Mouse (Mus musculus): ENCODE data around the gene Shroom3. TPM values are rescaled to one million over a fixed set of nuclear protein-coding genes. Genes with fewer than 3 reads are reported as not detected.

Gene Shroom3
- polyA plus RNA-seq, 1 experiment from 2014 or later = 15.2 TPM

DNA sequence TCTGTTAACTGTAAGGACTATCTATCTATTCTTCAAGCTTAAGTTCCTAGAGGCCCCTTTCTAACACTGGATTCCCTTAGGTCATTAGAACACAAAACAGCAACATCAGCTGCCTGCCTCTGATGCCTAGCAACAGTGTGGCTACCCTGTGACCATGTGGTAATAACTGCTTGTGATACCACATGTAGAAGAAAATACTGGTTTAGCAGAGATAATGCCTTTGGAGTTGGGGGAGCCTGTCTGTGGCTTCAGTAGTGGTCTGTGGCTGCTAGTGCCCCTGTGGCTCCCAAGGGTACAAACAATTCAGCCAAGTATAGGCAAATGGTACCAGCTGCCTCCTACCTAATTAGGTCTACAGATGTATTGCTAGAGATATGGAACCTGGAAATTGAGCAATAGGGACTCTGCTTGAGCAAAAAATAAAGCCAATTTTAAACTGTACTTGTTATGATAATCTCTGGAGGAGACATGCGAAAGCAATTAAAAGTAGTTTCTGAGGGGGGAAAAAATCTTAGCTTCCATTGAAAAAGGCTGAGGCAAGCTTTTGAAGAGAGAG lies 213.6 kb downstream of the Shroom3 start:
- 62% methylated on average over 1 of the region's 1 CpGs for WGBS
- Histone ChIP-seq H3K4me2 (ENCODE audit: low read depth, low read length, severe bottlenecking) (no peak overlapping the region), H3K4me1 (replicated peaks; ENCODE audit: control insufficient read depth, insufficient read depth, low read length) (peaks cover 22% of the 10 kb centered on the region; the same call in 1 of the 2 replicates), H3K9ac (ENCODE audit: low read length) (no peak overlapping the region), H3K27ac (ENCODE audit: low read depth, low read length) (no peak overlapping the region), H3K9me3 (ENCODE audit: control insufficient read depth, low read length) (no peaks in the 10 kb centered on the region), H3K4me3 (ENCODE audit: low read depth, low read length) (no peak overlapping the region), H3K36me3 (ENCODE audit: control insufficient read depth, insufficient read depth, low read length) (no peaks in the 10 kb centered on the region), H3K27me3 (ENCODE audit: control insufficient read depth, insufficient read depth, low read length) (no peaks in the 10 kb centered on the region)
- no peak for ATAC-seq (replicated peaks; ENCODE audit: low FRiP score)
- no peak for DNase-seq (ENCODE audit: low spot score)

DNA sequence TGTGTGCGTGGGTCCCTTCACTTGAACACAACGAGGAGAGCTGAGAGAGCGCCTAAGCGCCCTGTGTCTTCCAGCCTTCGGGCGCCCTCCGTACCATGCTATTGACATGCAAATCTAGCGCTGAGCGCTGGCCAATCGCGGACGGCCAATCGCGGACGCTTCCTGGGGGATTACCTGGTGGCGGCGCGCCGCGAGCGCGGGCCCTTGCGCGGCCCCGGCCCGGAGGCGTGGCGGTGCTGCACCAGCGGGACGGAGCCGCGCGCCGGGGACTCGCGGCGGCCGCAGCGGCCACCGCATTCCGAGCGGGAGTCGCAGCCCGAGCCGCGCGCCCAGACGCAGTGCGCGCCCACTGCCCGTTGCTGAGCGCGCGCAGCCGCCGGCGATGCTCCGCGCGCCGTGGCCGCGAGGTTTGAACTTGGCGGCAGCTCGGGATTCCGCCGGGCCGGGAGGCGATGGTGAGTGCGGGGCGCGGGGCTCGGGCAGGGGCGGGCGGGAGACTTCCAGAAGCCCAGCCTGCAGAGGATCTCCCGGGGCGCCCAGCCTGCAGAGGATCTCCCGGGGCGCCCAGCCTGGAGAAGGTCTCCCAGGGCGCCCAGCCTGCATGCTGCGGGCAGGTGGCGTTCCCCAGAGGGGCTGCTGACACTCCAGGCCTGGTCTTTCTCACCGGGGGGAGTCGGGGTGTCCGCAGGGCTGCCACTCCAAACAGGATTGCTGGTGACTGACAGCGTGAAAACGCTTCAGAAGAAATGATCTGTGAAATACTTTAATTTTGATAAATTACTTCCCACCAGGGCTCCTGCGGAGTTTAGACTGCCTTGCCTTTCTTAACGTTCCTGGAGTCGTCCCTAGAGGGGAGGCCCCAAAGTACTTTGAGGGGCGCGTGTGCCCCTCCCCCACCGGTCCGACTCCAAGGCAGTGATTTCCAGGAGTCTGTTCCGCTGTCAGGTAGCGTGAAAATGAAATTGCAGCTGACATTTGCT lies 214.8 kb downstream of the Shroom3 start:
- H3K9ac ChIP-seq (ENCODE audit: low read length) = peak overlapping the region; percentile 71
- H3K4me1 ChIP-seq (replicated peaks; ENCODE audit: control insufficient read depth, insufficient read depth, low read length) = peaks cover 21% of the 10 kb centered on the region; the same call in 1 of the 2 replicates
- ATAC-seq (replicated peaks; ENCODE audit: low FRiP score) (peak; percentile 94), DNase-seq (ENCODE audit: low spot score) (peak; percentile 95)
- H3K4me2 ChIP-seq (ENCODE audit: low read depth, low read length, severe bottlenecking) = peak overlapping the region; percentile 72
- peak overlapping the region; percentile 56 for H3K4me3 ChIP-seq (ENCODE audit: low read depth, low read length)
- peak overlapping the region; percentile 62 for H3K27ac ChIP-seq (ENCODE audit: low read depth, low read length)
- H3K9me3 ChIP-seq (ENCODE audit: control insufficient read depth, low read length) = no peaks in the 10 kb centered on the region
- H3K27me3 ChIP-seq (ENCODE audit: control insufficient read depth, insufficient read depth, low read length) = no peaks in the 10 kb centered on the region
- WGBS = 0% methylated on average over 90 of the region's 96 CpGs
- no peaks in the 10 kb centered on the region for H3K36me3 ChIP-seq (ENCODE audit: control insufficient read depth, insufficient read depth, low read length)

DNA sequence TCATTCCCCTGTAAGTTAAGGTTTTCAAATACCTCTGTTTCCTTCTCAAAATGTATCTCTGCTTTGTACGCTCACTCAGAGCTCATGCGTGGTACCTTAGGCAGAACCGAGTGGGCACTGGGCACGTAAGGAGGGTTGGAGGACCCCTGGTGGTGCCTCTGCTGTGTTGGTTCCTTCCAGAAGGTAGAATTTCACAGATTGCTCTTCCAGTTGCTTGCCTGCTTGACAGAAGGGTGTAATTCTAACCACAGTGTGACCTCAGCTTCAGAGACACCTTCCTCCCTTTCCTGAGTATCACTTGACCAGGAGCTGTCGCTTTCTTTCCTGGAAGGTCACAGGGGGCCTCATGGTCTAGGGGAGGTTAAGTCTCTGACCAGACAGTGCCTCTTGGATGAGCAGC lies 217.2 kb downstream of the Shroom3 start:
- H3K9me3 ChIP-seq (ENCODE audit: control insufficient read depth, low read length) = no peaks in the 10 kb centered on the region
- H3K4me1 ChIP-seq (replicated peaks; ENCODE audit: control insufficient read depth, insufficient read depth, low read length) = peaks cover 23% of the 10 kb centered on the region
- no peak overlapping the region for H3K4me3 ChIP-seq (ENCODE audit: low read depth, low read length)
- no peak overlapping the region for H3K9ac ChIP-seq (ENCODE audit: low read length)
- peak overlapping the region; percentile 28; the same call in 1 of the 2 replicates for H3K4me2 ChIP-seq (ENCODE audit: low read depth, low read length, severe bottlenecking)
- no peaks in the 10 kb centered on the region for H3K36me3 ChIP-seq (ENCODE audit: control insufficient read depth, insufficient read depth, low read length)
- no peaks in the 10 kb centered on the region for H3K27me3 ChIP-seq (ENCODE audit: control insufficient read depth, insufficient read depth, low read length)
- ATAC-seq (replicated peaks; ENCODE audit: low FRiP score) (no peak), DNase-seq (ENCODE audit: low spot score) (no peak)
- no peak overlapping the region for H3K27ac ChIP-seq (ENCODE audit: low read depth, low read length)
- 68% methylated on average over 5 of the region's 5 CpGs for WGBS

DNA sequence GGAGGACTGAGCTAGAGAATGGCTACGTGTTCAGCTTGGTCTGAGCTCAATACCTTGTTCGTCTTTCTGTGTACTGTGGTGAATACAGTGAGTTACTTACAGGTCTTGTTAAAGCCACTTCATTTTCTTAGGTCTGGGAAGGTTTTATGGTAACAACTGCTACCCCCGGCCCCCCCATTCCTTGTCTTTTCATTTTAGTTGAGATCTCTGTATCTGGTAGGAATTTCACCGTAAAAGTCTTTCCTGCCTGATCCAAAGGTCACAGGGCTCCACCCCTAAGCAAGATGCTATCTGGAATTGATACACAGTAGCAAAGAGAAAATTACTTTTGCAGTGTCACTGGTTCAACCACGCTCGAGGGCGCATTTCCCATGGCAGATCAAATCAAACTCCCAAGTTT lies 218.6 kb downstream of the Shroom3 start:
- WGBS = 74% methylated on average over 7 of the region's 7 CpGs
- DNase-seq (ENCODE audit: low spot score) = no peak

DNA sequence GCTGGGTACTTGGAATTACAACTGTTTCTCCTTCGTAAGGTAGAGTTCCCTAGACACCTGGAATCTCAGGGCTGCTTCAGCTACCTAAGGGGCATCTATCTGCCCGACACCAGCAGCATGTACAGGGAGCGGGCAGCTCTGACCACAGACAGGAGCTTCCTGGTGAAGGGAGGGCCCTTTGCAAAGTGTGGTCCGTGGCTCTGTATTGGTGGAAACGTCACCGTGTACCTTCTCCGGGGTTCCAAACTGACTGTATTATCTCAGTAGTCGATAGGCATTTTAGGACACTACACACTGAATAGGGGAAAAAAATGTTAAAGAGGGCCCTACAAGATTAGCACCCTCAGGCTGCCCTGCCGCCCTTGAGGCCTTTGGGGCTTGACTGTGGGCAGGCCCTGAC lies 221.9 kb downstream of the Shroom3 start:
- H3K9me3 ChIP-seq (ENCODE audit: control insufficient read depth, low read length) = peaks cover 8% of the 10 kb centered on the region; the same call in 1 of the 2 replicates
- H3K4me1 ChIP-seq (replicated peaks; ENCODE audit: control insufficient read depth, insufficient read depth, low read length) = peaks cover 18% of the 10 kb centered on the region
- 32% methylated on average over 9 of the region's 9 CpGs for WGBS
- no peak overlapping the region for H3K4me3 ChIP-seq (ENCODE audit: low read depth, low read length)
- peak overlapping the region; percentile 74 for H3K27ac ChIP-seq (ENCODE audit: low read depth, low read length)
- no peak for DNase-seq (ENCODE audit: low spot score)
- H3K36me3 ChIP-seq (ENCODE audit: control insufficient read depth, insufficient read depth, low read length) = peaks cover 8% of the 10 kb centered on the region
- peak overlapping the region; percentile 18; the same call in 1 of the 2 replicates for H3K4me2 ChIP-seq (ENCODE audit: low read depth, low read length, severe bottlenecking)
- H3K9ac ChIP-seq (ENCODE audit: low read length) = peak overlapping the region; percentile 35
- ATAC-seq (replicated peaks; ENCODE audit: low FRiP score) = no peak; the same call in 1 of the 2 replicates
- H3K27me3 ChIP-seq (ENCODE audit: control insufficient read depth, insufficient read depth, low read length) = no peaks in the 10 kb centered on the region

More for the DNA sequence above, 218.6 kb downstream of the Shroom3 start:
- H3K27ac ChIP-seq (ENCODE audit: low read depth, low read length) = no peak overlapping the region
- no peaks in the 10 kb centered on the region for H3K27me3 ChIP-seq (ENCODE audit: control insufficient read depth, insufficient read depth, low read length)
- H3K4me2 ChIP-seq (ENCODE audit: low read depth, low read length, severe bottlenecking) = no peak overlapping the region
- ATAC-seq (replicated peaks; ENCODE audit: low FRiP score) = no peak
- H3K36me3 ChIP-seq (ENCODE audit: control insufficient read depth, insufficient read depth, low read length) = no peaks in the 10 kb centered on the region
- H3K9me3 ChIP-seq (ENCODE audit: control insufficient read depth, low read length) = no peaks in the 10 kb centered on the region
- H3K4me3 ChIP-seq (ENCODE audit: low read depth, low read length) = no peak overlapping the region
- H3K4me1 ChIP-seq (replicated peaks; ENCODE audit: control insufficient read depth, insufficient read depth, low read length) = peaks cover 24% of the 10 kb centered on the region
- H3K9ac ChIP-seq (ENCODE audit: low read length) = no peak overlapping the region

DNA sequence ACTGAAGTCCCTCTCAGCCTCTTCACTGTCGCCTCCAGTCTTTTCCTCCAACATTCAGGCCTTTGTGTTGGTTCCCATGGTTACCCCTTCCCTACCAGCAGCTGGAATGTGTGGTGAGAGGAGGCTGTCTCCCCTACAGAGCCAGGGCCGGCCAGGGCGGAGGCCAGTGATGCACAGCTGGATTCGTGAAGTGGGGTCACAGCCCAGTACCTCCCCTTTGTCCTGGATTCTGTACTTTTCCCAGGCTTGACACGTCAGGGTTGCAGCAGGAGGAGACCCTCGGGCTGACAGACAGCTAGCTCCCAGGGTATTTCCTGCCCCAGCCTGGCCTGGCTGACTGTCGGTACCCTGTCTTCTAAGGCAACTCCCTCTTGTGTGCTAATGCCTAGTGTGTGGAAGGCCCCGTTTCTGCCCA lies 222.4 kb downstream of the Shroom3 start:
- DNase-seq (ENCODE audit: low spot score) (peak; percentile 88), ATAC-seq (replicated peaks; ENCODE audit: low FRiP score) (peak; percentile 96)
- WGBS = 1% methylated on average over 8 of the region's 8 CpGs
- Histone ChIP-seq H3K4me2 (ENCODE audit: low read depth, low read length, severe bottlenecking) (peak overlapping the region; percentile 18; the same call in 1 of the 2 replicates), H3K36me3 (ENCODE audit: control insufficient read depth, insufficient read depth, low read length) (peaks cover 8% of the 10 kb centered on the region), H3K4me1 (replicated peaks; ENCODE audit: control insufficient read depth, insufficient read depth, low read length) (peaks cover 18% of the 10 kb centered on the region), H3K9me3 (ENCODE audit: control insufficient read depth, low read length) (peaks cover 8% of the 10 kb centered on the region; the same call in 1 of the 2 replicates), H3K27me3 (ENCODE audit: control insufficient read depth, insufficient read depth, low read length) (no peaks in the 10 kb centered on the region), H3K9ac (ENCODE audit: low read length) (peak overlapping the region; percentile 35), H3K4me3 (ENCODE audit: low read depth, low read length) (no peak overlapping the region), H3K27ac (ENCODE audit: low read depth, low read length) (peak overlapping the region; percentile 74)

DNA sequence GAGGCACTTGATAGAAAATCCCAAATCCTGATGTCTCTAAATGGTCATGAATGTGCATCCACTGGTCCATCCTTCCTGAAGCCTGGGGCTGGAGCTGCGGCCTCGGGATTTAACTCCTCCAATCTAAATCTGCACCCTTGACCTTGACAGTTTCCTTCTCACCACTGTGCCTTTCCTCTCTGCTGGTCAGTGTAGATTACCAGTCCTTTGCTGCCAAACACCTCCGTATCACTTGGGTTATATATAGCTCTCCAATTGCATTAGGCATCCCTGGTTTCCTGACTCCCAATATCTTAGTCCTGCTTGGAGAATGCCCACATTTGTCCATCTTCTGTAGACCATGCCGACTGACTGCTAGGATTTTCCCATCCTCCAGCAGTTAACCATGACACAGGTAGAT lies 225.0 kb downstream of the Shroom3 start:
- Histone ChIP-seq H3K4me1 (replicated peaks; ENCODE audit: control insufficient read depth, insufficient read depth, low read length) (peaks cover 18% of the 10 kb centered on the region), H3K9me3 (ENCODE audit: control insufficient read depth, low read length) (peaks cover 8% of the 10 kb centered on the region; the same call in 1 of the 2 replicates)
- WGBS = 92% methylated on average over 4 of the region's 4 CpGs

DNA sequence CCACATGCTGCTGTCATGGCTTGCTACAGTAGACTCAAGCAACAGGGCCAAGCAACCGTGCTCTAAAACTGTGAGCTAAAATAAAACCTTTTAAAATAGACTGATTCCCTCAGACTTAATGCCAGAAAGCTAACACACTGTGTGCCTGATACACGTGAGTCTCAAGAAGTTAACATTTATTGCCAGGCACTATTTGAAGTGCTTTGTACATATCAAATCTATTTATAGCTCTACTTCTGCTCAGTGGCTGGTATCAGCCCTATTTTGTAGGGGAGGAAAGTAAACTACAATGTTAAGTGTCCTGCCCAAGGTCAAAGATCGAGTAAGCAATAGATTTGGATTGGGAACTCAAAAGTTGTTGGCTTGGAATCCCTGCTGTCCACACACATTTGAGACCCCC lies 227.6 kb downstream of the Shroom3 start:
- no peak overlapping the region for H3K4me2 ChIP-seq (ENCODE audit: low read depth, low read length, severe bottlenecking)
- no peak for DNase-seq (ENCODE audit: low spot score)
- H3K27ac ChIP-seq (ENCODE audit: low read depth, low read length) = no peak overlapping the region
- WGBS = 96% methylated on average over 3 of the region's 3 CpGs
- H3K9ac ChIP-seq (ENCODE audit: low read length) = no peak overlapping the region
- no peaks in the 10 kb centered on the region for H3K27me3 ChIP-seq (ENCODE audit: control insufficient read depth, insufficient read depth, low read length)
- H3K4me3 ChIP-seq (ENCODE audit: low read depth, low read length) = no peak overlapping the region
- no peak for ATAC-seq (replicated peaks; ENCODE audit: low FRiP score)
- H3K9me3 ChIP-seq (ENCODE audit: control insufficient read depth, low read length) = peaks cover 8% of the 10 kb centered on the region; the same call in 1 of the 2 replicates
- peaks cover 10% of the 10 kb centered on the region for H3K4me1 ChIP-seq (replicated peaks; ENCODE audit: control insufficient read depth, insufficient read depth, low read length)
- peaks cover 8% of the 10 kb centered on the region for H3K36me3 ChIP-seq (ENCODE audit: control insufficient read depth, insufficient read depth, low read length)

More for the DNA sequence above, 225.0 kb downstream of the Shroom3 start:
- DNase-seq (ENCODE audit: low spot score) = no peak
- no peaks in the 10 kb centered on the region for H3K27me3 ChIP-seq (ENCODE audit: control insufficient read depth, insufficient read depth, low read length)
- H3K9ac ChIP-seq (ENCODE audit: low read length) = no peak overlapping the region
- no peak for ATAC-seq (replicated peaks; ENCODE audit: low FRiP score)
- H3K4me3 ChIP-seq (ENCODE audit: low read depth, low read length) = no peak overlapping the region
- no peak overlapping the region for H3K27ac ChIP-seq (ENCODE audit: low read depth, low read length)
- no peak overlapping the region for H3K4me2 ChIP-seq (ENCODE audit: low read depth, low read length, severe bottlenecking)
- peaks cover 8% of the 10 kb centered on the region for H3K36me3 ChIP-seq (ENCODE audit: control insufficient read depth, insufficient read depth, low read length)
